Mouse (Mus musculus) layer of hippocampus, adult 9-11 months (tissue): ENCODE data around the gene Afg3l1.
A peak's percentile ranks its signal among the peaks of the same experiment; 100 is the strongest.
"Not testable (repeated sequence)": the region's sequence is repeated elsewhere in the genome, so short reads cannot be mapped to it uniquely, and the experiment has no call there.

Experiments
- DNase-seq: peaks from one replicate; pipeline ENCODE4 v3.0.0; 2022

Gene Afg3l1

DNA sequence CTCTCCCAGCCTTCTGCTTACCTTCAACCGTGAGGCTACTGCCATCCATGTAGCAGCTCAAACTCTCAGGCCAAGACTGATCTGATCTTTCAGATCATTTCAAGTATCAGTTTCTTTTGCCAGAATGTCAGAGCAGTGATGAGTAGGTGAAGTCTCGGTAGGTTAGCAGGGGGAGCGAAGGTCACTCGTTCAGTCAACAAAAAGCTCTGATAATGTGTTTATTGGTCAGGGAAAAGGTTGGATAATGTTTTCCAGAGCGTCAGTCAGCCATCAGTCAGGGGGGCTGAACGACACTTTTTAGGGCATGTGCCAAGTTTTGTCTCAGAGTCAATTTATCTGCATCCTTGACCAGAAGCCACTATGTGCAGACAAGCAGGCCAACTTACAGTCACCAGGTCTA is 4.7 kb upstream of the Afg3l1 start:
- DNase-seq: not testable (repeated sequence)

DNA sequence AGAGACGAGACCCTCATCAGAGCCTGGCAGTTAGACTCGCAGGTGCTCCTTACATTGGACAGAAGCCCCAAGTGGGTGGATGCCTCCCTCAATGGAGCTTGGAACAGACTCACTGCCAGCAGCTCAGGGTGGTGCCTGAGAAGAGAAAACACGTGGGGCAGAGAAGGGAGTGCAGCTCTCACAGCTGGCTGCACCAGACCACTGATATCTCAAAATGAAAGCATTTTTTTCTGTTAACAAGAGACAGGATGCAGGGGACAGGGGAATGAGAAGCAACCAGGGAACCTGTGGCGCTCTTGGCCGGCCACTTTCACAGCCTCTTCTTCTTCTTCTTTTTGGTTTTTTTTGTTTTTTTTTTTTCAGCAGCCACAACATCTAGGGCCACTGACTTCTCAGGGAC is 3.2 kb upstream of the Afg3l1 start:
- DNase-seq: not testable (repeated sequence)

DNA sequence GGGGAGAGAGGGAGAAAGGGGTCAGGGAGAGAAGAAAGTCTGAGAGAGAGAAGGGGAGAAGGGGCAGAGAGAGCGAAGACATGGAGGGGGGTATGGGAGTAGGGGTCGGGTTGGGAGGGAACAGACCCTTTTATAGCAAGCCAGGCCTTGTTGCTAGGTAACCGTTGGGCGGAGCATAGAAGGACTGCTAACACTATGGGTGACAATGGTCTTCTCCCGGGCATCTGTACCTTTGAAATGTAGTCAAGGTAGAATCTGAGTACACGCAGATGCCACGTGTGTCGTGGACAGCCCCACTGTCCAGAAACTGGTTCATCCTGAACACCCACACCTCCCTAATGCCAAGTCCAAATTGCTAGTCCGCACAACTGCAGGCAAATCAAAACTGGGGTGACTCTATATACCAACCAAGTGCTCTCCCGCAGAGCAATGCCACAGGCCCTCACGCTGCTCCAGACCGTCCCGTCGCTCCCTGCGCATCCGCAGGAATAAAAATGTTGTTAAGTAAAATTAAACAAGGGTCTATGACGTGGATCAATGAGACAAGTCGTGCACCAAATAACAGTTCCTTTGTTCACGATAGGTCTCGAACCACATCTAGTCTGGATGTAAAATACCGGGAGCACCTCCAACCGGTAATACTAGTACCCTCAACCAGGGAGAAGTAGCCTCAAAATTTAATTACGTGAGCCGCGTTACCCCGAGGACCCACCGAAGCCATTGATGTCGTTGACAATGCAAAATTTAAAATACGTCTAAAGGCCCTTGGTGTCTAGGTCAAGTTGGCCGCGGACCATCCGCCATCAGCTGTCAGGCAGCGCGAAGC is 579 bp upstream of the Afg3l1 start:
- no peak for DNase-seq

DNA sequence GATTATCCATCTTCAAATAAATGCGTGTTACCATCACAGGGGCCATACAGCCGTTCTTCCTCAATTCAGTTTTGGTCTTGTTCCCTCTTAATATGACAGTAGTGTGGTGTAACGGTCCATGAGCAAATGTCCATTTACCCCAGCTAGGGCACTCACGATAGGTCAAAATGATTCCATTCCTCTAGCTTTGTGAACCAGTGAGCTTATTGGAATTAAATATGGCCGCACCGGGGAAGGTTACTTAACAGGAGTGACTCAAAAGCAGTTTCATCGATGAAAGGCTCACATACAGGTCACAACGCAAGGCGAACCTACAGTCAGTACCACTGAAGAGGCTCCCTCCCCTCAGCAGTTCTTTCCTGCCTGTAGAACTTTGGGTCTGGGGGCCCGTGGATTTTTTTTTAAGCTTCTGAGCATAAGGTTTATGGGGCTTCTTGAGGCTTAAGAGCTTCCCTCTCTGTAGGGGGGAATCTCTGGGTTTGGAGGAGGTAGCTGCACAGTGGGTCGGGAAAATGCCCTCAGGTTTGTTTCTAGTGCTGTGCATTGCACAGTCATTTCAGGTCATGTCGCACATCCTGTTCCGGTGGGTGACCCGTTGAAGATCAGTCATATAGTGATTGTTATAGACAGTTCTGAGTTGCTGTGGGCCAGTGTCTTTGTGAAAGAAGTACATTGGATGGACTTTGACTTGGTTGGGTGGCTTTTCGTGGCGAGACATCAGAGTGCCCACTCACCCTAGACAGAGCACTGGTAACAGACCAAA is 934 bp downstream of the Afg3l1 start:
- no peak for DNase-seq

DNA sequence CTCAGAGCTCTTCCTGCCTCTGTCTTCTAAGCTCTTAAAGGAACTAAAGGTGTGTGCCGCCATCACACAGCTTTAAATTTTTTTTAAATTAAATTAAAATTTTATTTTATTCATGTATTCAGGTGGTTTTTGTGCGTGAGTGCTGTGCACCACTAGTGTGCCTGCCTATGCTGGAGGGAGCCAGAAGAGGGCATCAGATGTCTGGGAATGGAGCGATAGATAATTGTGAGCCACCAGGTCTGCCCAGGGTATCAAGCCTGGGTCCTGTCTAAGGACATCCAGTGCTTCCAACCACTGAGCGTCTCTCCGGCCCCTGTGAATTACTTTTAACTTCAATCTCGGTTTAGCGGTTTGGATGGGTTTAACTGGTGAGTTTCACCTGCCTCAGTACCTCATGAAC is 4.9 kb downstream of the Afg3l1 start:
- no peak for DNase-seq

DNA sequence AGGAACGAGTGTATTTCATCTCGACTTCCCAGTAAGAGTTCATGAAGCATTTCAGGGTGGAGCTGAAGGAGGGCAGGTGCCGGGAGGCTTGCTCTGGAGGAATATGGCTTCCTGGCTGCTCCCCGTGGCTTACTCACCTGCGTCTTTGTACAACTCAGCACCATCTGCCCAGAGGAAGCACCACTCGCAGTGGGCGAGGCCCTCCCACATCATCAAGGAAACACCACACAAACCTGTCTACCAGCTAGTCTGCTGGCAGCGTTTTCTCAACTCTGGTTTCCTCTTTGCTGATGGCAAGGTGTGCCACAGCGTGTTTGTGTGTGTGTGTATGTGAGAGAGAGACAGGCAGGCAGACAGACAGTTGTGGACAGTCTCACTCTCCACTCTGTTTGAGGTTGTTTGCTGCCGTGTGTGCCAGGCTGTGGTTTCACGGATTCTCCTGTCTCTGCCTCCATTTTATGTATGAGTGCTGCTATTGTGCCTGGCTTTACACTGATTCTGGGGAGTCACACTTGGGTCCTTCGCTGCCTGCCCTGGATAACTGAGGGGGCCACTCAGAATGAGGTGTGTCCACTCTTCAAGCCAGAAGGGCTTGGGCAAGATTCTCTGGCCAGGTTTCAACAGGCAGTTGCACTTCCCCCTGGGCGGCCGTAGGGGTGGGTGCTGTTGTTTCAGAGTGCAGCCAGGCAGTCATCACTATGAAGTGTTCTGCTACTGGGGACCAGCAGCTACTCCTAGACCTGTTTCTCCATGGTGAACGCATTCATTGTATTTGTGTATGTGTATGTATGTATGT is 13.8 kb downstream of the Afg3l1 start:
- DNase-seq: no peak

DNA sequence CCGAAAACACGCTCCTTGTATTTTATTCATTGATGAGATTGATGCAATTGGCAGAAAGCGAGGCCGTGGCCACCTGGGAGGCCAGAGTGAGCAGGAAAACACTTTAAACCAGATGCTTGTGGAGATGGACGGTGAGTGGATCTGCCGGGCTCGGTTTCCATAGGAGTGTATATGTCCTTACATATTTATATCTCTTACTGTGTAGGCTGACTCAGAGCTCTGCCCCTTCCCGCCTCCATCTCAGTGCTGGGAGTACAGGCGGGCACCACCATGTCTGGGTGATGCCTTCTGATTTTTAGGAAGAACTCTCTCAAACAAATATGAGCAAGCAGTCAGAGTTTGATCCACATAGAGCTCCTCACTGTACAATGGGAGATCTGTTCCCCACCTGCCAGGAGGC is 15.2 kb downstream of the Afg3l1 start:
- no peak for DNase-seq

DNA sequence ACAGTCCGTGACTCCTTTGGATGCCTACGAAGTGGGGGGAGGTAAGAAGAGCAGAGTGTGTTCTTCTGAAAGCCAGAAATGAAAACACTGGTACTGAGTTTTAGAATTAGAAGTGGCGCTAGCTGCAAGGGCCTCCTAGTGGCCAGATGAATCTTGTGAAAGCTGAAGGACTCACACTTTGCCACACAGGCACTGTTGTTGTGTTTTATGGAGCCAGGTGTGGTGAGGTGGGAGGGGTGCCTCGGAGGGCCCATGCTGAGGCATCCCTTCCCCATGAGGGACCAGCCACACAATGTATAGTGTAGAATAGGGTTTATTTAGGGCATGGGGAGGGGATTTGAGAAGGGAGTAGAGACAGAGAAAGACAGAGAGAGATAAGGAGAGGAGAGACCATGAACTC is 20.0 kb downstream of the Afg3l1 start:
- DNase-seq: no peak

DNA sequence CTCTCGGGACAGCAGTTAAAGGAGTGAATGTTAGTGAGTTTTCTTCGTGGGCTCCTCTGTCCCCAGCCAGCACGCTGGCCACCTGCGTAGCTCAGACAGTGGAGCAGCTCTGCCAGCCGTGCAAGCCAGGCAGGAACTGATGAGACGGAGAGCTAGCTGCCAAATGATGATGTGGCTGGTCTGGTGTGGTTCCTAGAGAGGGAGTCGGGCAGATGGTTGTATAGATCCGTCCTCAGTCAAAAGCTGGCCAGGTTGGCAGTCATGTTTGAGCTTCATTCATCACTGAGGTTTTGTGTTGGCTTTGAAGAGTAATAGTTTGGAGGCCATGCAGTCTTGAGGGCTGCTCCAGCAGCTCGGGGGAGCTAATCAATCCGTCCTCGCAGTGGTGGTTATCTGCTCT is 21.3 kb downstream of the Afg3l1 start:
- peak; percentile 75 for DNase-seq

DNA sequence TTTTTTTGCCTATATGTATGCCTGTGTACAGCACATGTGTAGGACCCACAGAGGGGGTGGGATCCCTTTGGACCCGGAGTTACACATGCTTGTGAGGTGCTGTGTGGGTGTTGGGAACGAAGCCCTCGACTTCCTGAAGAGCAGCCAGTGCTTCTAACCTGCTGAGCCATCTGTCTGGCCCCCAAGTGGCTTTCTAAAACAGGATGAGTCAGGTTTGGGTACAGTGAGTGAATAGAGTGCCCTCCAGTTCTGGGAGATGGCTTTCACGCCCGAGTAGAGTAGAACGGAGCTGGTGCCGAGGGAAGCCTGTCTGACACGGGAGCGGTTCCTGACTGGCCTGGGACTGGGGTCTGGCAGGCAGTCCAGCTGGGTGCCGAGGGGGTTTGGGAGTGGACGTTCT is 21.9 kb downstream of the Afg3l1 start:
- no peak for DNase-seq

DNA sequence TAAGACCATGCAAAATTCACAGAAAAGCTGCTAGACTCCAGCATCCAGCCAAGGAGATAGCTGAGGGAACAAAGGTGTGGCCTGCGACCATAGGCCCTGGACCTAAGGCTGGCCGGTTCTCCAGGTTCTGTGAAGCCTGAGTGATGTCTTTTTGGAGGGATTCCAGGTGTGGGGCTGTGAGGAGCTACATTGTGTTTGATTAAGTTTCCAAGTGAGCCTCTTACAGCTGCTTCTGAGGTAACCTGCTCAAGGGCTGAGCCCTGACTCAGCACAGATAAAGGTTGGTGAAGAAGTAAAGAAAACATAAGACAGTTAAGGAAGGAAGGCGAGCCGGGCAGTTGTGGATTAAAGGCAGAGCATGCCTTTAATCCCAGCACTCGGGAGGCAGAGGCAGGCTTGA is 24.5 kb downstream of the Afg3l1 start:
- DNase-seq: no peak

DNA sequence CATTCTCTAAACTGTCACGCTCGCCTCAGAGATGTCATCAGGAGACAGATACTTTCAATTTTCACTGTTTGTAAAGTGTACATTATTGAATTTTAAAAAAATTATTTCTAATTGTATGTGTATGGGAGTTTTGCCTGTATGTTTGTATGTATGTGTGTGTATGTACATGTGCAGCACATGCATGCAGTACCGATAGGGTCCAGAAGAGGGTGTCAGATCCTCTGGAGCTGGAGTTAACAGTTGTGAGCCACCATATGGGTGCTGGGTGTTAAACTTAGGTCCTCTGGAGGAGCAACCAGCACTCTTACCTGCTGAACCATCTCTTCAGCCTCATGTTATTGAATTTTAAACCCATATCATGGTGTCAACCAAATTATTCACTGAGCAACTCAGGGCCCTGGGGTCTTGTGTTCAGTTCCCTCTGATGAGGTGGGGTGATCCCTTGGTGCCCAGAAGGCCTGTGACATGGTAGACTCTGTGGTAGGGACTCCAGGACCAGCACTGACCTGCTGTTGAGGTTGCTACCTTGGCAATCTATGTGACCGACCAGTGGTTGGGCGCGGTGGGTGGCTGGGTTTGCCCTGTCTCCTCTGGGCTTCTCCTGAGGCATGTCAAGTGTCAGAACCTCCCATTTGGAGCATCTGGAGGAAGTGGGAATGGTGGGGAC is 26.2 kb downstream of the Afg3l1 start:
- no peak for DNase-seq

DNA sequence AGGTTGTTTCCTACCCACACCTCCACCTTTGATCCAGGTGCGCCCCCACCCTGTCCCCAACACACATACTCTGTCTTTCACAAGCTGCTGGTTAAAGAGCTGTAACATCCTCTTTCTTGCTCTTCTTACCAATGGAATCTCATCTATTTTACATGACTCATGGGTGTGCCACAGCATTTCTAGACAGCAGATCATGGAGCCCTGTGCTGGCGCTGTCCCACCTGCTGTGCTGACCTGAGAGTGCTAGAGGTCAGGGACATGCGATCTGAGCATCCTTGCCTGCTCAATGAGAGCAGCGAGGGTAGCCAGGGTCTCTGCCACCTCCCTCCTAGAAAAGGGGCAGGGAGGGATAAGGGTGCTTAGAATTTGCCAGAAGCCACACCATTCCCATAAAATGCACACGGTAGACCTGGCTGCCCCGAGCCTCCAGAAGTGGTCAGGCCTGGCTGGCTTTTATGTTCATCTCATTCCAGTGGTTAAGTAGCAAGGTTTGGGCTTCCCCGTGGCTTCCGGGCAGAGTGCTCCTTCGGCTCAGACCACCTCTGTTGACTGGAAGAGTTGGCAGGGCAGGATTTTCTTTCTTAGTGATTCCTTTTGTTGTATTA is 27.0 kb downstream of the Afg3l1 start:
- no peak for DNase-seq

DNA sequence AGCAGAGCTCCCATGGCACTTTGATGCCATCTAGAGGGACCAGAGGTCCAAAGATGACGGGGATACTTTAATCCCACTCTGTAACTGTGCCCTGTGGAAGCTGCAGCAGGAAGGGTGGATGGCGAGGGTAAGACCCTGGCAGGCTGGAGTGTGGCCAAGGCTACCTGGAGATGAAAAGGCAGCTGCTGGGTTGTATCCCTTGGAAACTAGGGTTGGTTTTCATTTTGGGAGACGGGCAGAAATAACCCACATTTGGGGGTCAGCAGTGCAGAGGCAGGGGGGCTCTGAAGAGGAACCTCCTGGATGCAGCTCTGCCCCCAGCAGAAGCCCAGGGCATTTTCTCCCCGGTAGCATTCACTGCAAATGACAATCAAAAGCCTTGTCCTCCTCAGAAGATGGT is 27.6 kb downstream of the Afg3l1 start:
- no peak for DNase-seq

DNA sequence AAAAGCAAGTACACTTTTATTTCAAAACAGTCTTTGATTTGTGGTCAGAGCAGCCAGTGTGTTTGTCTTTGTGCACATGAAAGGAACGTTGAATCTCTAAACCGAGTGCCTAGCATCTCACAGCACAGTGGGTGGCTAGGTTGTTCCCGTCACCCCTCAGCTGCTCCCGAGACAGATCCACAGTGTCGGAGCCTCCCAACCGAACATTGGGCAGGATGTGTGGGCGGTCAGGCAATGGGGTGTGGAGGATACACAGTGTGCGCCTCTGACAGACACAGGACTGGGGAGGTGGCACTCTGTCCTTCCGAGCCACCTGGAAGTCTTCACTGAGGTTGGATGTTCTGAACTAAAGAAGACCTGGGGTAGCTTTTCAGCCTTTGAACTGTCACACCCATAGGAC is 28.0 kb downstream of the Afg3l1 start:
- no peak for DNase-seq

DNA sequence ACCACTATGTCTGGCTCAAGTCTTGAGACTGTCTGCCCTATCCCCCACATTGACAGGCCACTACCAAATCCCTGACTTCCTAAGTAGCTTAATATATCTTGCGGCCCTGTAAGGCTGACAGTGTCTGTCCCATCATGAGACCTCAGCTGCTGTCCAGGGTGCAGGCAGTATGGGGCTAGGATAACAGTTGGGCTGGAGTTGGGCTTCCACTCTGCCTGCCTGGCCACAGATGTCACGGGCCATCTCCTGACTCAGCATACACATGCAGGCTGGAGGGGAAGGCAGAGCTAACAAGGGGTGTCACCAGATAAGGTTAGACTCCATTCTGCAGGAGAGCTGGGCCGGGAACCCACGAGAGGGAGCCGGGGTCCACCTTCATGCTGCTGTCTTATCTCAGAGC is 29.4 kb downstream of the Afg3l1 start:
- no peak for DNase-seq

DNA sequence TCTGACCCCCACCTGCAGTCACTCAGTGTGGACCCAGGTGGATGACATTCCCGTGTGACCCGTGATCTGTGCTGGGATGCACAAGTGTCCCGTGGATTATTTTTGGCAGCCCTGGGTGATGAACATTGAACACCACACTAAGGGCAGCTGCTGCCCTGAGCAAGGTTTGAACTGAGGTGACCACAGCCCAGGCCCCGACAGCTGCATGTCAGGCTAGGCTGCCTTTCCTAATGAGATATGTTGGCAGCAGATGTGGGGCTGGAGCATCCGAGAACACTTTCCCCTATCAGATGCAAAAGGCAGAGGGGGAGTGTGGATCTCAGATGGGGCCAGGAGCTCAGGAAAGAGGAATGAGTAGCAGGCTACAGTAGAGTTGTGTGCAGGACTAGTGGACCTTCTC is 33.1 kb downstream of the Afg3l1 start:
- DNase-seq: no peak

DNA sequence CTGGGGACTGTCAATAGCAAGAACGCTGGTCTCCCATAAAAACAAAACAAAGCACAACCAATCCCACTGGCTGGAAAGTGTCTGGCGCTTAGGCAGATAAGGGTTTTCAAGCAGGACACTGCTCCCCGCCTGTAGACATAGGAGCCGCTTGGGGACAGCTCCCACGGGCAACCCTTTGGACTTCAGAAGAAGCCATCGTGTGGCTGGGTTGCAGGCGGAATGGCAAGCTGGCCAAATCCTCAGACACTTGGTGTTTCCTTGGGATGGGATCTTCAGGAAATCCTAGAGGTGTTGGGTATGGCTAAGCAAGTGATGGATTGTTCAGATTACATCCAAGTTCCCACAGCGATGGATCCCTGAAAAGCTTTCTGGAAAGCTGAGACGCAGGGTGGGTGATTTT is 36.4 kb downstream of the Afg3l1 start:
- DNase-seq: no peak

DNA sequence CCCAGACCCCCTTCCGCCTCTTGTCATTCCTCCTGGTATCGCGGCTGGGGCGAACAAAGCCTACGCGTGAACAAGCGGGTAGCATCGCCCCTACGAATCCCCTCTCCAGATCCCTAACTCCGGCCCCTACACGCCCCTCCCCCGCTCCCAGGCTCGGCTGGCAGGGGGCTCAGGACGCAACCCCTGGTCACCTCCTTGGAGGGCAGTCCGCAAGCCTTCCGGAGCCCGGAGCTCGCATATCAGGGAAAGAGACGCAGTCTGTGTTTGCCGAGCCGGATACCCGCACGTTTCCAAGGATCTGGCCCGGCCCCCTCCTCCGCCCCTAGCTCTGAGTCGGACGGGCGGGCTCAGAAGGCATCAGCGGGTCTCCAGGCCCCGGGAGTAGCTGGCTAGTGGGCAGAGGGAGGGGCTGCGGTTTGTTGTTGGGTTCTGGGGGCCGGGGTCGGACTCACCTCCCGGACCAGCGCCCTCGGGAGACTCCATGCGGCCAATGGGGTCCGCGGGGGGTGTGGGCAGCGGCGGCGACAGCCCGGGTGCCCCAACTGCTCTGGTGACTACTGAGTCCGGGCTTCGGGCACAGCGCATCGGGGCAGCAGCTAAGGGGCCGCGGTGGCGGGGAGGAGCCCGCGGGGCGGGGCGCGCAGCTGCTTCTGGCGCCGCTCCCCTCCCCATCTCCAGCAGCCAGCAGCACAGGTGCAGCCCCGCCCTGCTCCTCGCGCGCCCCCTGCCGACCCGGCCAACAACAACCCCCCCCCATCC is 37.3 kb downstream of the Afg3l1 start, which contains the start of gene Dbndd1:
Dbndd1 (minus strand) TSS at position 683 of the 759 bp plus-strand sequence.
- DNase-seq: peak; percentile 37

DNA sequence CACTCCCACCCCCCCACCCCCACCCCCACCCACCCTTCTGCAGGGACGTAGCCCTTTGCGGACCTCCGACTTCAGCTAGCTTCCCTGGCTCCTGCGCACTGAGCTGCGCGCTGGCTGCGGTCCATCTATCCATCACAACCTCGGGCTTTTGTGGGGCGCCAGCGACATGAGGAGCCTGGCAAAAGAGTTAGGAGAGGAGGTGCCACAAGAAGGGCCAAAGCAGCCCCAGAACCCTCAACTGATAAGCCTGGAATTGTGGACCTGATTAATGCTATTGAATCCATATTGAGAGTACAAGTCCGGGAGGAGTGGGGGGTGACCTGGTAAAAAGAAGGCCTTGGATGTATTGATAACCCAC is 37.8 kb downstream of the Afg3l1 start:
- no peak for DNase-seq

DNA sequence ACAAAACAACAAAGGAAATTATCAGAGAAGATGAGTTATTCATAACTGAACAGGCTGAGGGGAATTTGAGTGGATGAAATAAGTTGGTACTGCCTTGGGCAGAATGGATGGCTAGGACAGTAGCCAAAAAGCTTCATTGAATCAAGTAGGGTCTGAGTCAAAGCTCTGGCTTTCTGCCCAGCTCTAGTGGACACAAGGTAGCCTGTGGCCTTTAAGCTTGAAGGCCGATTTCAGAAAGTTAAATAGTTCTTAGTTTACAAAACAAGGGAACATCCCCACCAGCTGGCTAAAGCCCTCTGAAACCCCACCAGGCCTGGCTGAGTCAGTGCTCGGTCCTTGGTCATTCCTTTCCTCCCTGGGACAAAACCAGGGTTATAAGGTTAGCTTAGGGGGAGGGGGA is 38.9 kb downstream of the Afg3l1 start:
- no peak for DNase-seq

DNA sequence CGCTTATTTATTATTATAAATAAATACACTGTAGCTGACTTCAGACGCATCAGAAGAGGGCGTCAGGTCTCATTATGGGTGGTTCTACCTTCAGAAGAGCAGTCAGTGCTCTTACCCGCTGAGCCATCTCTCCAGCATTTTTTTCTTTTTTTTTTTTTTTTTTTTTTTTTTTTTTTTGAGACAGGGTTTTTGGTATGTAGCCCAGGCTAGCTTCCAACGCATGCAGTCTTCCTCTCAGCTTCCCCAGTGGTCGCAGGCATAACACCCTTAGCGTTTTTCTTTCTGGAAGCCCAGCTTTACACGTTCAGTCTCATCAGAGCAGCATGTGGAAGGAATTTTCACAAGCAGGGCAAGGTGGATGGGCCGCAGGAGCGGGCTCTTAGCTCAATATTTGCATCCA is 40.5 kb downstream of the Afg3l1 start:
- no peak for DNase-seq
